Comparison of ENCODE assay signal across 21 mouse cellular contexts in the genomic region with DNA sequence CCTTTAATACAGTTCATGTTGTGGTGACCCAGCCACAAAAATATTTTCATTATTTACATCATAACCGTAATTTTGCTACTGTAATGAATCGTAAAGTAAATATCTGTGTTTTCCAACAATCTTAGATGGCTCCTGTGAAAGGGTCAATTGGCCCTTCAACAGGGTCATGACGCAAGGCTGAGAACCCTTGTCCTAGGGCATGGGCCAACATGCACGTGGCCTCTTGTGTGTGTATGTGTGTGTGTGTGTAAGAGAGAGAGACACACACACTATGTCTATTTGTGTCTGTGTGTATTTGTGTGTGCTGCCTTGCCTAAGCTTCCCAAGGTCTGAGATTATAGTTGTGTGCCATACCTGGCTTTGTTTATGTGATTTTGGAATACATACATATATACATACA. TPM values are rescaled to one million over a fixed set of nuclear protein-coding genes. Genes with fewer than 3 reads are reported as not detected.
DNase-seq lines count a peak whose midpoint lies in the region; ATAC-seq and TF ChIP-seq lines count a peak whose summit lies in the region.
"Had no signal": no experiment of that assay in that cellular context is flagged by ENCODE, and none has a peak within 500 bp of the region (broad histone marks: within the 10 kb centered on the region; RNA-seq: fewer than 3 reads in every experiment).

No protein-coding gene starts in this region.

- H3K27ac ChIP-seq in midbrain, embryonic 11.5 days (ENCODE audit: low read depth, low read length), result no peak overlapping the region
- H3K27ac ChIP-seq in midbrain, embryonic 15.5 days, result no peak overlapping the region
- H3K27ac ChIP-seq: embryonic facial prominence, embryonic 10.5 days; embryonic facial prominence, embryonic 12.5 days; forebrain, embryonic 13.5 days; forebrain, embryonic 15.5 days had no signal

- no peak overlapping the region for H3K9ac ChIP-seq in midbrain, embryonic 11.5 days (ENCODE audit: low read length)
- H3K9ac ChIP-seq in midbrain, embryonic 15.5 days, result no peak overlapping the region
- H3K9ac ChIP-seq: embryonic facial prominence, embryonic 12.5 days; forebrain, embryonic 13.5 days; forebrain, embryonic 15.5 days had no signal

- no peak for TF ChIP-seq CTCF in lung, adult 2 months (IDR thresholded peaks at IDR 0.05; ENCODE audit: insufficient read depth, low read length)

- peaks cover 33% of the 10 kb centered on the region for H3K36me3 ChIP-seq in midbrain, embryonic 11.5 days (ENCODE audit: control insufficient read depth, insufficient read depth, low read length)
- H3K36me3 ChIP-seq in midbrain, embryonic 15.5 days (replicated peaks), result peaks cover 71% of the 10 kb centered on the region

- DNase-seq in lung, adult 18-20 months, result peak; percentile 48 to 57
- no peak for DNase-seq in lung, adult 2 months
- DNase-seq in lung, postnatal 25 days (ENCODE audit: low spot score), result peak; percentile 31
- no peak for DNase-seq in lung, postnatal 4 days
- peak; percentile 75 for DNase-seq in midbrain, embryonic 11.5 days (ENCODE audit: low spot score, missing footprints)
- DNase-seq in frontal cortex, postnatal 25 days (ENCODE audit: low spot score in 2 of 2), result no peak
- DNase-seq: adrenal gland, adult 8-10 months; adrenal gland, postnatal 14 days; adrenal gland, postnatal 36 days; cerebellum, adult 11-12 months; cerebellum, adult 2 months; cerebellum, adult 9-10 months; cerebellum, postnatal 10 days; cerebellum, postnatal 25 days had no signal

- H3K27me3 ChIP-seq in midbrain, embryonic 11.5 days (ENCODE audit: control insufficient read depth, insufficient read depth, low read length), result no peaks in the 10 kb centered on the region
- no peaks in the 10 kb centered on the region for H3K27me3 ChIP-seq in midbrain, embryonic 15.5 days (replicated peaks)
- H3K27me3 ChIP-seq: embryonic facial prominence, embryonic 12.5 days; forebrain, embryonic 13.5 days; forebrain, embryonic 15.5 days; Patski had no signal

- no peak overlapping the region for H3K4me2 ChIP-seq in midbrain, embryonic 11.5 days
- H3K4me2 ChIP-seq in midbrain, embryonic 15.5 days, result no peak overlapping the region
- H3K4me2 ChIP-seq: embryonic facial prominence, embryonic 12.5 days; forebrain, embryonic 13.5 days; forebrain, embryonic 15.5 days had no signal

- H3K9me3 ChIP-seq in midbrain, embryonic 11.5 days (ENCODE audit: control insufficient read depth, low read length), result no peaks in the 10 kb centered on the region
- H3K9me3 ChIP-seq in midbrain, embryonic 15.5 days, result no peaks in the 10 kb centered on the region
- H3K9me3 ChIP-seq: embryonic facial prominence, embryonic 10.5 days; embryonic facial prominence, embryonic 12.5 days; forebrain, embryonic 13.5 days; forebrain, embryonic 15.5 days had no signal

- TF ChIP-seq POLR2A in lung, adult 2 months (IDR thresholded peaks at IDR 0.05; ENCODE audit: borderline replicate concordance, extremely low read depth, low read depth, low read length), result no peak

- no peak overlapping the region for H3K4me3 ChIP-seq in lung, adult 2 months (replicated peaks; ENCODE audit: extremely low read depth, low read depth, low read length)
- H3K4me3 ChIP-seq in midbrain, embryonic 11.5 days (ENCODE audit: low read depth, low read length), result no peak overlapping the region
- H3K4me3 ChIP-seq in midbrain, embryonic 15.5 days, result no peak overlapping the region
- H3K4me3 ChIP-seq: embryonic facial prominence, embryonic 10.5 days; embryonic facial prominence, embryonic 12.5 days; forebrain, embryonic 13.5 days; forebrain, embryonic 15.5 days had no signal

- no peak for ATAC-seq in midbrain, embryonic 11.5 days (ENCODE audit: low FRiP score)
- no peak for ATAC-seq in midbrain, embryonic 15.5 days (replicated peaks)
- ATAC-seq: activated CD4-positive, CD25-positive, alpha-beta regulatory T cell, adult 4 months; forebrain, embryonic 13.5 days; forebrain, embryonic 15.5 days; Patski had no signal

- H3K4me1 ChIP-seq in lung, adult 2 months (ENCODE audit: control insufficient read depth, insufficient read depth, low read length), result no peaks in the 10 kb centered on the region
- no peaks in the 10 kb centered on the region for H3K4me1 ChIP-seq in midbrain, embryonic 11.5 days (ENCODE audit: control insufficient read depth, insufficient read depth, low read length)
- no peaks in the 10 kb centered on the region for H3K4me1 ChIP-seq in midbrain, embryonic 15.5 days
- H3K4me1 ChIP-seq: embryonic facial prominence, embryonic 10.5 days; embryonic facial prominence, embryonic 12.5 days; forebrain, embryonic 13.5 days; forebrain, embryonic 15.5 days had no signal

- 68% methylated on average over 4 of the region's 4 CpGs for WGBS in lung, adult 2 months
- 96% methylated on average over 4 of the region's 4 CpGs for WGBS in midbrain, embryonic 11.5 days
- 99% methylated on average over 4 of the region's 4 CpGs for WGBS in midbrain, embryonic 15.5 days

RNA-seq across cellular contexts. Expression of gene Ntan1, which starts 11.0 kb away (rescaled TPM):
- 55.5 and 65.8 TPM in 2 replicates for polyA plus RNA-seq in lung, adult 2 months (2012; rRNA removed)
- polyA plus RNA-seq in midbrain, embryonic 11.5 days (2014; fragmentation: Nextera tagmentation; extraction: Ambion mirVana), result 160 and 167 TPM in 2 replicates
- polyA plus RNA-seq in midbrain, embryonic 15.5 days (2015; fragmentation: Nextera tagmentation; extraction: Ambion mirVana), result 191 and 208 TPM in 2 replicates

RNA-seq across cellular contexts. Expression of gene Rrn3, which starts 27.1 kb away (rescaled TPM):
- polyA plus RNA-seq in lung, adult 2 months (2012; rRNA removed), result 6.5 and 9.2 TPM in 2 replicates
- polyA plus RNA-seq in midbrain, embryonic 11.5 days (2014; fragmentation: Nextera tagmentation; extraction: Ambion mirVana), result 107 and 118 TPM in 2 replicates
- polyA plus RNA-seq in midbrain, embryonic 15.5 days (2015; fragmentation: Nextera tagmentation; extraction: Ambion mirVana), result 95.1 and 103 TPM in 2 replicates

Comparison
In these comparisons a context has a peak if more than half of its experiments do, and no peak if none do; other contexts are left out.
1. DNase-seq: peak in lung, adult 18-20 months (2 of 2), lung, postnatal 25 days (single experiment) and midbrain, embryonic 11.5 days (single experiment); none in lung, adult 2 months (single experiment), lung, postnatal 4 days (0 of 2) and frontal cortex, postnatal 25 days (0 of 2).